Mouse (Mus musculus) lung, postnatal 0 days (tissue): ENCODE measurements at regions not wholly inside any gene's neighbourhood (a gene's known extent, or its start where the extent isn't known, plus 50 kb on each side); places are given as distances from the start of the nearest gene placed in this dataset.

ENCODE experiments used
- ATAC-seq: fragments of 200-750 bp; cut with Nextera tagmentation; 2 replicates; pipeline ENCODE4 v1.8.0; 2017; ENCODE audit warnings: moderate library complexity
- DNase-seq: peaks from one replicate; pipeline ENCODE4 v3.0.0-alpha.2; 2016; ENCODE audit warnings: low spot score
- H3K27ac ChIP-seq: fragments of 300-500 bp; sonication (generic); 2 replicates; pipeline ENCODE4 v1.5.1; 2014; ENCODE audit warnings: antibody characterized with exemption, mild to moderate bottlenecking, low read length, mixed read lengths
- H3K27me3 ChIP-seq: fragments of 300-500 bp; sonication (generic); replicated peaks from 2 replicates; pipeline ENCODE4 v1.6.1; 2014; ENCODE audit warnings: low read length, mixed read lengths; ENCODE audit not compliant: insufficient read depth
- H3K36me3 ChIP-seq: fragments of 300-500 bp; sonication (generic); 2 replicates; pipeline ENCODE4 v1.6.1; 2014; ENCODE audit warnings: low read length, mixed read lengths; ENCODE audit not compliant: insufficient read depth
- H3K4me1 ChIP-seq: fragments of 300-500 bp; sonication (generic); 2 replicates; pipeline ENCODE4 v1.6.1; 2014; ENCODE audit warnings: antibody characterized with exemption, low read depth, low read length, mixed read lengths; ENCODE audit not compliant: insufficient read depth
- H3K4me2 ChIP-seq: fragments of 300-500 bp; sonication (generic); replicated peaks from 2 replicates; pipeline ENCODE4 v1.6.1; 2014; ENCODE audit warnings: low read depth, mild to moderate bottlenecking, low read length, moderate library complexity, mixed read lengths
- H3K4me3 ChIP-seq: fragments of 300-500 bp; sonication (generic); 2 replicates; pipeline ENCODE4 v1.5.1; 2014; ENCODE audit warnings: low read depth, low read length
- H3K9ac ChIP-seq: fragments of 300-500 bp; sonication (generic); replicated peaks from 2 replicates; pipeline ENCODE4 v1.6.1; 2014; ENCODE audit warnings: low read depth, mild to moderate bottlenecking
- H3K9me3 ChIP-seq: fragments of 300-500 bp; sonication (generic); 2 replicates; pipeline ENCODE4 v1.6.1; 2016; ENCODE audit warnings: low read length, mixed read lengths
- CTCF ChIP-seq: IDR thresholded peaks from 2 replicates; pipeline ENCODE4 v1.5.1; 2016; ENCODE audit warnings: antibody characterized with exemption, mild to moderate bottlenecking
- EP300 ChIP-seq: IDR thresholded peaks from 2 replicates; pipeline ENCODE4 v1.6.1; 2016; ENCODE audit warnings: antibody characterized with exemption, mild to moderate bottlenecking, control low read depth
- WGBS: fragments of 180-500 bp; shearing (Covaris S2); extraction: QIAGEN DNeasy Blood & Tissue Kit; methylation state at CpG from one replicate; pipeline ENCODE4 v1.1.7; 2014; 5-methylcytosine and 5-hydroxymethylcytosine counted together

DNA sequence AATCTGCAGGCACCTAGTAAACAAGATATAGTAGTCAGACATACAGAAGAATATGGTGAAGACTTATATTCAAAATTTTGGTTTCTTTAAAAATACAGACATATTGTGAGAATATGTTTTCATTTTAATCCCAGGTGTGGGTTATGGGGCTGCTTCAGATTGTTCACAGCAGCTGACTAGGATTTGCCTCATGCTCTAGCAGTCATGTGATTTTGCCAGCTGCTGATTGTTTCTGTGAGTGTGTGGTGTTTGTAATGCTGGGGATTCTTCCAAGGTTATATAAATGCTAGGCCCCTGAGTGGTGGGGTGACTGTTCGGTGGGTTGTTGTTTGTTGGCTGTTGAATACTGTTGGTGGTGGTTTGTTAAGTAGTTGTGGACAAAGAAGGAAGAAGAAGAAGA is 97.9 kb upstream of the Rbms1 start:
- H3K36me3 ChIP-seq = no peaks in the 10 kb centered on the region
- H3K4me2 ChIP-seq = no peak overlapping the region
- no peak for TF ChIP-seq EP300
- TF ChIP-seq CTCF = no peak
- no peak for DNase-seq
- no peaks in the 10 kb centered on the region for H3K9me3 ChIP-seq
- no peaks in the 10 kb centered on the region for H3K4me1 ChIP-seq
- H3K4me3 ChIP-seq = no peak overlapping the region
- H3K27ac ChIP-seq = no peak overlapping the region
- H3K27me3 ChIP-seq = no peaks in the 10 kb centered on the region
- no peak overlapping the region for H3K9ac ChIP-seq
- ATAC-seq = no peak
- WGBS = 76% methylated on average over 1 of the region's 1 CpGs

DNA sequence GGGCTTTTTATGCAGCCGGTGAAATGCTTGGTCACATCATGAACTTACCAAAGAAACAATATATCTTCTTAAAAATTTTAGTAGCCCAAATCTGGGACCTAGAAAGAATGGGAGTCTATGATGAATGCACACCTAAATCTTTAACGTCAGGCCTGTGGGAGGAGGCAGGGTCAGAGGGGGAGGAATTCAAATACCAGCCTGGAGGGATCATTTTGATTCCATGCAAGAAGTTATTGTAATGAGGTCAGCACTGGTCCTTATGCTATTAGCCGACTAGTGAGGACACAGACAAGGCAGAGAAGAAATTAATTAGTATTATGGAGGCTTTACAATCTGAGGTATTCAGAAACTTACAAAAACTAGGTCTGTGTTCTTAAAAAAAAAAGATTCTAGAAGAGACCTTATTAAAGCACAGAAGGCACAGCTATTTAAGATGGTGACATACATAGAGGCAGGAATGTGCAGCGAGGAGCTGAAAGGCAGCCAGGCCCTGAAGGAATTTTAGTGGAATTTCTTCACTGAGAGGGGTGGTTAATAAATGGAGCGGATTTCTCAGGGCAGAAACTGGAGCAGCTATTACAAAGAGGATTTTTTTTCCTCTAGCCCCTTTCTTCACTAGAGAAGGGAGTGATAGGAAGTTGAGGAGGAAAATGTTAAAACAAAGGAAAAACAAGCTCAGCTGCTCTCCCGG is 95.7 kb upstream of the Rbms1 start:
- peak; percentile 62 for TF ChIP-seq EP300
- TF ChIP-seq CTCF = no peak; the same call in 1 of the 2 replicates
- ATAC-seq (peak; percentile 62), DNase-seq (peak; percentile 82)
- Histone ChIP-seq H3K4me3 (no peak overlapping the region), H3K36me3 (no peaks in the 10 kb centered on the region), H3K27me3 (no peaks in the 10 kb centered on the region), H3K27ac (no peak overlapping the region), H3K9ac (no peak overlapping the region), H3K4me2 (no peak overlapping the region), H3K4me1 (no peaks in the 10 kb centered on the region), H3K9me3 (no peaks in the 10 kb centered on the region)
- WGBS = 17% methylated on average over 6 of the region's 6 CpGs

DNA sequence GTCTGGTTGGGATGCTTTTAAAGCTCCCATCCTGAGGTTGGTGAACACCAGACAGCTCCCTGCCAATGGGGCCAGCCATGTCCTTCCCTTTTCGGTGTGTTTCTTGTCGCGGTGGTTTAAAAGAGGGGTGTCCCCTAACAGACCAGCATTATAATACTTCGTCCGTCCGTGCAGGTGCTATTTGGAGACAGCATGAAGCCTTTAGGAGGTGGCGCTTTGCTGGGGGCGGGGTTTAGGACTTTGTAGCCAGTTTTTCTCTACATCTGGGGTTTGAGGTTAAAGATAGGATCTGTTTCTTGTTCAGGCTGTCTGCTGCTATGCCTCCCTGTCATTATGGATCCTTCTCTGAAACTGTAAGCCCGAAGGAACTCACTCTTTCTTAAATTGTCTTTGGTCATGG is 89.3 kb upstream of the Rbms1 start:
- no peak for DNase-seq
- WGBS = 74% methylated on average over 9 of the region's 9 CpGs
- Histone ChIP-seq H3K27ac (no peak overlapping the region), H3K4me2 (no peak overlapping the region), H3K4me1 (no peaks in the 10 kb centered on the region), H3K4me3 (no peak overlapping the region), H3K9ac (no peak overlapping the region), H3K27me3 (no peaks in the 10 kb centered on the region), H3K9me3 (no peaks in the 10 kb centered on the region), H3K36me3 (no peaks in the 10 kb centered on the region)
- TF ChIP-seq CTCF (no peak), EP300 (no peak)
- ATAC-seq = no peak

DNA sequence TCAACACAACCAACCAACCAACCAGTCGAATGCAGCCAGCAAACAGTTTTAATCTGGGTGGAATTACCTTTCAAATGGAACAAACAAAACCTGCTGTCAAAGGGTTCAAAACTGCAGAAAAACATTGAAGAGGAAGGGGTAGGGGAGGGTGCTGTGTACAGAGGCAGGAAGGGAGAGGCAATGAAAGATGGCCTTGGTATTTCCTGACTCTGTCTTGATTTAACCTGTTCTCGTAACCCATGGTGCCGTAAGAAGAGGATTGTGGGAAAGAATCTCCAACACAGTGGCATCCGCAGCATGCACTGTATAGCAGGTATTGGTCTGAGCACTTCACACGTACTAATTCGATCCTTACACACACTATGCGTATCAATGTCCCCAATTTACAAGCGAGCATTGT is 88.8 kb upstream of the Rbms1 start:
- Histone ChIP-seq H3K36me3 (no peaks in the 10 kb centered on the region), H3K9me3 (no peaks in the 10 kb centered on the region), H3K4me3 (no peak overlapping the region), H3K9ac (no peak overlapping the region), H3K27ac (no peak overlapping the region), H3K4me2 (no peak overlapping the region), H3K27me3 (no peaks in the 10 kb centered on the region), H3K4me1 (no peaks in the 10 kb centered on the region)
- ATAC-seq (no peak), DNase-seq (no peak)
- no peak for TF ChIP-seq CTCF
- TF ChIP-seq EP300 = no peak
- 78% methylated on average over 8 of the region's 8 CpGs for WGBS

DNA sequence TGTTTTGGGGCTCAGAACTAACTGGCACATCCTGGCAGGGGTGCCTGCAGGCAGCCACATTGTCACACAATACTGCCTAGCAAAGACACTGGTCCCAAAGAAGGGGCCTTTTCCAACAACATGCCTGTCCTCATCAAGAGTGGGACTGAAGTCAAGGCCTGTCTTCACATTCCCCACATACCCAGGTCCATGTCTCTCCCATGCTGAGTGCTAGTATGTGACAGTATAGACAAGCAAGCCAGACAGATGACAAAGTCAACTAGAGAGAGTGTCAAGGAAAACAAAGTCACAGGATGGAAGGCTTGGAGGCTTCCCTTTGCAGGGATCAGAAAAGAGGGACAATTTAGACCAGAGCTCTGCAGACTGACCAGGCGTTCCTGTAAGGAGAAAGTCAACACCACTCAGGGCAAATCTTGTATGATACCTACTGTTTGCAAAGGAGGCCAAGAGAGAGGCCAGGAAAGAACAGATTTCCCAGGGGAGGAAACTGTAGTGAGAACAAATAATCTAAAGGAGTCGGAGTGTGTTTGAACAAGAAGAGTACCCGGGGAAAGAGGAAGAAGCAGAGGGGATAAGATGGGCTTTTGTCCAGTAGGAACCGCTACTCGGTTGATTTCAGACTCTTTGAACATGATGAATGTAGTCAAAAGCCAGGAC is 83.2 kb upstream of the Rbms1 start:
- Histone ChIP-seq H3K9me3 (no peaks in the 10 kb centered on the region), H3K4me3 (no peak overlapping the region), H3K4me2 (no peak overlapping the region), H3K36me3 (no peaks in the 10 kb centered on the region), H3K27ac (no peak overlapping the region), H3K9ac (no peak overlapping the region), H3K4me1 (no peaks in the 10 kb centered on the region), H3K27me3 (no peaks in the 10 kb centered on the region)
- TF ChIP-seq EP300 = no peak
- TF ChIP-seq CTCF = no peak
- DNase-seq = peak; percentile 20
- WGBS = 23% methylated on average over 5 of the region's 5 CpGs
- no peak for ATAC-seq

DNA sequence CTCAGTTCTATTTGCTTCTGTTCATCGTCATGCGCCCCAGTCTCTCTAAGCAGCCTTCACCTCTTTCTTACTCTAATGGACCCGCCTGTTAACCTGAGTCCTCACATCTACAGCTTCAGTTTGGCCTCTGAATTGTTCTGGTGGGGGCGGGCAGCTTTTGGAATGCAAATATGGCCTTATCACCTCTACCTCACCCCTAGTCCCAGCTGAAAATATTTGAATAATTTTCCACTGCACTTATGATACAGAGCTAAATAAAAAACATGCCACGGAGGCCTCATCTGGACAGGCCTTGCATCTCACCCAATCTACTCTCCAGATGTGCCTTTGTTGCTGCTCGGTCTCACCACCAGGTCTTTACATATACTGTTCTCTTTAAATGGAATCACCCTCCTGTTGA is 82.5 kb upstream of the Rbms1 start:
- WGBS = 59% methylated on average over 6 of the region's 6 CpGs
- ATAC-seq = peak; percentile 64
- no peaks in the 10 kb centered on the region for H3K36me3 ChIP-seq
- no peaks in the 10 kb centered on the region for H3K27me3 ChIP-seq
- H3K9me3 ChIP-seq = no peaks in the 10 kb centered on the region
- no peak overlapping the region for H3K4me2 ChIP-seq
- TF ChIP-seq EP300 = peak; percentile 66
- no peak; the same call in 1 of the 2 replicates for TF ChIP-seq CTCF
- no peak overlapping the region for H3K4me3 ChIP-seq
- no peaks in the 10 kb centered on the region for H3K4me1 ChIP-seq
- peak; percentile 31 for DNase-seq
- H3K9ac ChIP-seq = no peak overlapping the region
- H3K27ac ChIP-seq = no peak overlapping the region
